Mouse (Mus musculus) CH12.LX (cell line): ENCODE data around the gene Tet3.

Source experiments
- CTCF ChIP-seq, 2 experiments: IDR thresholded peaks in 1 of 2; conservative IDR thresholded peaks in 1 of 2; 2 replicates each; pipeline ENCODE4 v1.5.1; 2011 to 2012; ENCODE audit warnings: low read depth in 2 of 2, low read length in 2 of 2, improper control_type of control experiment in 1 of 2, inconsistent platforms in 1 of 2, mild to moderate bottlenecking in 1 of 2, moderate library complexity in 1 of 2
- ELF1 ChIP-seq: IDR thresholded peaks from 2 replicates; pipeline ENCODE4 v1.6.1; 2014; ENCODE audit warnings: low read depth, mild to moderate bottlenecking, inconsistent platforms, low read length, improper control_type of control experiment
- EP300 ChIP-seq: IDR thresholded peaks from 2 replicates; pipeline ENCODE4 v1.6.1; 2011; ENCODE audit warnings: low read length, improper control_type of control experiment
- GABPA ChIP-seq: IDR thresholded peaks from 2 replicates; pipeline ENCODE4 v1.6.1; 2012; ENCODE audit warnings: low read depth, low read length, improper control_type of control experiment, inconsistent platforms; ENCODE audit not compliant: insufficient replicate concordance
- KAT2A ChIP-seq: IDR thresholded peaks from 2 replicates; pipeline ENCODE4 v1.6.1; 2012; ENCODE audit warnings: low read length, improper control_type of control experiment, inconsistent platforms; ENCODE audit not compliant: insufficient replicate concordance
- MEF2A ChIP-seq: IDR thresholded peaks from 2 replicates; pipeline ENCODE4 v1.6.1; 2014; ENCODE audit warnings: low read depth, mild to moderate bottlenecking, inconsistent platforms, low read length, improper control_type of control experiment, borderline replicate concordance
- POLR2A ChIP-seq: IDR thresholded peaks from 2 replicates; pipeline ENCODE4 v1.6.1; 2011; ENCODE audit warnings: low read depth, mild to moderate bottlenecking, improper control_type of control experiment, low read length
- RCOR1 ChIP-seq: conservative IDR thresholded peaks from 2 replicates; pipeline ENCODE4 v1.6.1; 2012; ENCODE audit warnings: low read depth, mild to moderate bottlenecking, inconsistent platforms, low read length, improper control_type of control experiment
- TBP ChIP-seq: conservative IDR thresholded peaks from 2 replicates; pipeline ENCODE4 v1.6.1; 2011; ENCODE audit warnings: low read depth, low read length, improper control_type of control experiment
- USF1 ChIP-seq: IDR thresholded peaks from 2 replicates; pipeline ENCODE4 v1.6.1; 2014; ENCODE audit warnings: low read depth, mild to moderate bottlenecking, inconsistent platforms, low read length, improper control_type of control experiment
- ZC3H11A ChIP-seq: IDR thresholded peaks from 2 replicates; pipeline ENCODE4 v1.6.1; 2012; ENCODE audit warnings: low read depth, mild to moderate bottlenecking, inconsistent platforms, low read length, improper control_type of control experiment
- ZKSCAN1 ChIP-seq: IDR thresholded peaks from 2 replicates; pipeline ENCODE4 v1.6.1; 2012; ENCODE audit warnings: low read depth, inconsistent platforms, low read length, improper control_type of control experiment, borderline replicate concordance

DNA sequence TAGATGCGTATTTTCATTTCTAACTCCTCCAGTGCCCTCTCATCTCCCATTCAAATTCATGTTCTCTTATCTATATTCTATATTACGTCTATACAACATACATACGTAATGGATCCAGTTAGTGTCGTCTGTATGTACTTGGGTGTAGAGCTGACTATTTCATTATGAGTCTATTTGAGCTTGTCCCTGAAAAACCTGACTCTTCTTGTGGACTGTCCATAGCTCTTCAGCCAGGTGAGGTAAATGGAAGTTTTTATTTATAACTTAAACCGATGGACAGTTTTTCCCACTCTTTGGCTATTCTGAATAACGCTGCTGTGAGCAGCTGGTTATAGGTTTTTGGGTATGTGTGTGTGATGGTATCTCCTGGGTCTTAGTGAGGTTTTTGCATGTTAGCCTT lies 132.1 kb downstream of the Tet3 start:
- TF ChIP-seq POLR2A: no peak
- no peak for TF ChIP-seq TBP
- TF ChIP-seq KAT2A: no peak
- no peak for TF ChIP-seq ELF1
- TF ChIP-seq EP300: no peak
- TF ChIP-seq RCOR1: no peak
- TF ChIP-seq USF1: no peak
- TF ChIP-seq MEF2A: no peak
- no peak for TF ChIP-seq ZKSCAN1
- TF ChIP-seq CTCF (conservative IDR thresholded peaks at IDR 0.05 in 1 of 2, IDR thresholded peaks at IDR 0.05 in 1 of 2; ENCODE audit: low read depth in 2 of 2, low read length in 2 of 2): no peak
- no peak for TF ChIP-seq ZC3H11A
- TF ChIP-seq GABPA: no peak
